Mouse (Mus musculus): ENCODE data around the gene Cdk14. TPM values are rescaled to one million over a fixed set of nuclear protein-coding genes. Genes with fewer than 3 reads are reported as not detected.
"Not testable (repeated sequence)": the region's sequence is repeated elsewhere in the genome, so short reads cannot be mapped to it uniquely, and the experiment has no call there.

Gene Cdk14
- polyA plus RNA-seq, 1 experiment, result 11.2 TPM

DNA sequence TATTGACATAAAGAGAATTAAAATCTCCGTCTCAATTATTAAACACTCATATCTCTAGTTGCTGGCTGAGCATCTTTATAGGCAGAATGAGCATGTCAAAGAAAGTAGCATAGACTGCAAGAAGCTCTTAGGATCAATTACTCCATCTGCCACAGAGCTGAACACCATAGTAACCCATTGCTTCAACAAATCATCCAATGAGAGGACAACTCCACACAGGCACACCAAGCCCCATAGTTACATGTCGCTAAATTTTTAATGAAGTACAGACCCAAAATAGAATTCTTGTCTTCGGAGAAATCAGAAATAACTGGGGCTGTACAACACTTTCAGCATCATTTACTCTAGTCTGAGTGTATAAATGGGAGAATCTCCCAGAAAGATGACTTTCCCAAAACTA, 180.0 kb downstream of the Cdk14 start:
- no peak overlapping the region for H3K4me3 ChIP-seq
- H3ac ChIP-seq (ENCODE audit: control insufficient read depth, insufficient read length), result no peak overlapping the region
- peaks cover 2% of the 10 kb centered on the region for H3K36me3 ChIP-seq (ENCODE audit: control insufficient read depth, insufficient read depth)
- no peak overlapping the region for H3K4me2 ChIP-seq (ENCODE audit: low read depth)
- H3K27me3 ChIP-seq (ENCODE audit: control insufficient read depth, insufficient read depth, insufficient read length), result no peaks in the 10 kb centered on the region
- TF ChIP-seq MYOG (IDR thresholded peaks at IDR 0.05; ENCODE audit: control insufficient read depth in 1 of 3, insufficient read depth in 1 of 3, insufficient read length in 2 of 3, low read depth in 2 of 3), result no peak
- TF ChIP-seq TCF12 (IDR thresholded peaks at IDR 0.05; ENCODE audit: insufficient read depth, poor library complexity, severe bottlenecking), result no peak
- TF ChIP-seq TCF3 (IDR thresholded peaks at IDR 0.05; ENCODE audit: insufficient read length, low read depth), result no peak
- TF ChIP-seq POLR2A (IDR thresholded peaks at IDR 0.05; ENCODE audit: insufficient read length, low read depth), result no peak
- no peak for TF ChIP-seq CEBPB (IDR thresholded peaks at IDR 0.05; ENCODE audit: insufficient read depth, poor library complexity, severe bottlenecking)
- no peak for TF ChIP-seq USF1 (IDR thresholded peaks at IDR 0.05; ENCODE audit: low read depth)
- no peak for TF ChIP-seq MAX (IDR thresholded peaks at IDR 0.05; ENCODE audit: low read depth)
- no peak for TF ChIP-seq REST (IDR thresholded peaks at IDR 0.05; ENCODE audit: insufficient read depth, insufficient read length)
- TF ChIP-seq SRF (IDR thresholded peaks at IDR 0.05; ENCODE audit: control insufficient read depth, insufficient read length, low read depth), result no peak
- no peak for TF ChIP-seq POLR2AphosphoS2 (IDR thresholded peaks at IDR 0.05; ENCODE audit: insufficient read length, low read depth)
- no peak for TF ChIP-seq MYOD1 (IDR thresholded peaks at IDR 0.05; ENCODE audit: control insufficient read depth in 1 of 3, insufficient read length in 2 of 3, low read depth in 2 of 3)
- no peak for TF ChIP-seq E2F4 (IDR thresholded peaks at IDR 0.05; ENCODE audit: insufficient read depth)
- H3K79me2 ChIP-seq (ENCODE audit: control insufficient read depth, insufficient read depth), result no peaks in the 10 kb centered on the region

- TF ChIP-seq MYOD1 (IDR thresholded peaks at IDR 0.05; ENCODE audit: control insufficient read depth in 1 of 3, insufficient read length in 2 of 3, low read depth in 2 of 3), result peak in 1 of 3 experiments; percentile 23
- H3K4me3 ChIP-seq; H3K4me2 ChIP-seq (ENCODE audit: low read depth); H3K27me3 ChIP-seq (ENCODE audit: control insufficient read depth, insufficient read depth, insufficient read length); H3ac ChIP-seq (ENCODE audit: control insufficient read depth, insufficient read length); H3K79me2 ChIP-seq (ENCODE audit: control insufficient read depth, insufficient read depth); H3K36me3 ChIP-seq (ENCODE audit: control insufficient read depth, insufficient read depth): not testable (repeated sequence)
Observed at GRCm38 (mm10) chr5:5234935-5235334, 185.2 kb downstream of the Cdk14 start.

- Histone ChIP-seq H3K79me2 (ENCODE audit: control insufficient read depth, insufficient read depth) (peaks cover 10% of the 10 kb centered on the region), H3K36me3 (ENCODE audit: control insufficient read depth, insufficient read depth) (peaks cover 5% of the 10 kb centered on the region), H3K27me3 (ENCODE audit: control insufficient read depth, insufficient read depth, insufficient read length) (no peaks in the 10 kb centered on the region), H3K4me3 (no peak overlapping the region), H3K4me2 (ENCODE audit: low read depth) (no peak overlapping the region), H3ac (ENCODE audit: control insufficient read depth, insufficient read length) (no peak overlapping the region)
- TF ChIP-seq POLR2A (IDR thresholded peaks at IDR 0.05; ENCODE audit: insufficient read length, low read depth) (no peak), TCF3 (IDR thresholded peaks at IDR 0.05; ENCODE audit: insufficient read length, low read depth) (no peak), E2F4 (IDR thresholded peaks at IDR 0.05; ENCODE audit: insufficient read depth) (no peak), TCF12 (IDR thresholded peaks at IDR 0.05; ENCODE audit: insufficient read depth, poor library complexity, severe bottlenecking) (no peak), POLR2AphosphoS2 (IDR thresholded peaks at IDR 0.05; ENCODE audit: insufficient read length, low read depth) (no peak), CEBPB (IDR thresholded peaks at IDR 0.05; ENCODE audit: insufficient read depth, poor library complexity, severe bottlenecking) (no peak), MYOD1 (IDR thresholded peaks at IDR 0.05; ENCODE audit: control insufficient read depth in 1 of 3, insufficient read length in 2 of 3, low read depth in 2 of 3) (no peak), REST (IDR thresholded peaks at IDR 0.05; ENCODE audit: insufficient read depth, insufficient read length) (no peak), MAX (IDR thresholded peaks at IDR 0.05; ENCODE audit: low read depth) (no peak)
Observed at GRCm38 (mm10) chr5:5226966-5227365, 193.1 kb downstream of the Cdk14 start.

- no peaks in the 10 kb centered on the region for H3K27me3 ChIP-seq (ENCODE audit: control insufficient read depth, insufficient read depth, insufficient read length)
- H3K4me3 ChIP-seq, result no peak overlapping the region
- TF ChIP-seq POLR2A (IDR thresholded peaks at IDR 0.05; ENCODE audit: insufficient read length, low read depth) (no peak), E2F4 (IDR thresholded peaks at IDR 0.05; ENCODE audit: insufficient read depth) (no peak), TCF12 (IDR thresholded peaks at IDR 0.05; ENCODE audit: insufficient read depth, poor library complexity, severe bottlenecking) (no peak), USF1 (IDR thresholded peaks at IDR 0.05; ENCODE audit: low read depth) (no peak), REST (IDR thresholded peaks at IDR 0.05; ENCODE audit: insufficient read depth, insufficient read length) (no peak), POLR2AphosphoS2 (IDR thresholded peaks at IDR 0.05; ENCODE audit: insufficient read length, low read depth) (no peak), MYOG (IDR thresholded peaks at IDR 0.05; ENCODE audit: control insufficient read depth in 1 of 3, insufficient read depth in 1 of 3, insufficient read length in 2 of 3, low read depth in 2 of 3) (no peak), TCF3 (IDR thresholded peaks at IDR 0.05; ENCODE audit: insufficient read length, low read depth) (no peak), CEBPB (IDR thresholded peaks at IDR 0.05; ENCODE audit: insufficient read depth, poor library complexity, severe bottlenecking) (no peak), MAX (IDR thresholded peaks at IDR 0.05; ENCODE audit: low read depth) (no peak), SRF (IDR thresholded peaks at IDR 0.05; ENCODE audit: control insufficient read depth, insufficient read length, low read depth) (no peak), MYOD1 (IDR thresholded peaks at IDR 0.05; ENCODE audit: control insufficient read depth in 1 of 3, insufficient read length in 2 of 3, low read depth in 2 of 3) (no peak)
- no peak overlapping the region for H3ac ChIP-seq (ENCODE audit: control insufficient read depth, insufficient read length)
- no peaks in the 10 kb centered on the region for H3K36me3 ChIP-seq (ENCODE audit: control insufficient read depth, insufficient read depth)
- no peak overlapping the region for H3K4me2 ChIP-seq (ENCODE audit: low read depth)
- H3K79me2 ChIP-seq (ENCODE audit: control insufficient read depth, insufficient read depth), result peaks cover 17% of the 10 kb centered on the region
Observed at GRCm38 (mm10) chr5:5211780-5212135, 208.4 kb downstream of the Cdk14 start.

DNA sequence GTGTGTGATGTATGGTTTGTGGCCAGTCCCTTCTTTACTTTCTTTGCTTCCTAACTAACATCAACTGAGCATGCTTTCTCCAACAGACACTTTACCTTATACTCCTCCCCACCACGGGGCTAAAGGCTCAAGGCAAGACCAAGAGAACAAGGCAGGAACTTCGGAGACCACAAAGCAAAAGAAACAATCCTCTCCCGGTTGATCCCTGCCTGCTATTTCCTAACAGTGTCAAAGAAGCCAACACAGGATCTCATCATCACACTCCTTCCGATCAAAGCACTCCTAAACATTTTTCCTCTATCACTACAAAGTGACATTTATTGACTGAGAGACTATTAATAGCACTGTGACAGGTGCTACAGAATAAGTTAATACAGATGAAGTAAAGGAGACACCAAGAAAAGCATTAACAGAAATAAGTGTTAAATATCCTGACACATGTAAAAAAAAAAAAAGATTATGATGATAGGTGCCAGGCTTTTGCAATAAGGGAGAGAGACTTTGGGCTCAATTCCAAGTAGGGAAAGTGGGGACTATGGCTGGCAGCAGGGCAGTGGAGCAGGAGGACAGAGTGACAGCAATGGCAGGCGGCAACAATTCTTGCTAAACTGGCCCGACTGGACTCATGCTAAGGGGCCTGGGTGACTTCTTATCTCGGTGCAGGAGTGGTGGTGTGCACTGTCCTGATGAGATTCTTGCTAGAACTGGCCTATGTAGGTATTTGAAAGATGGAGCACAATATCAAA, 208.9 kb downstream of the Cdk14 start:
- Histone ChIP-seq H3K27me3 (ENCODE audit: control insufficient read depth, insufficient read depth, insufficient read length) (no peaks in the 10 kb centered on the region), H3K79me2 (ENCODE audit: control insufficient read depth, insufficient read depth) (peaks cover 17% of the 10 kb centered on the region), H3ac (ENCODE audit: control insufficient read depth, insufficient read length) (no peak overlapping the region), H3K4me2 (ENCODE audit: low read depth) (no peak overlapping the region), H3K36me3 (ENCODE audit: control insufficient read depth, insufficient read depth) (no peaks in the 10 kb centered on the region), H3K4me3 (no peak overlapping the region)
- no peak for TF ChIP-seq POLR2A (IDR thresholded peaks at IDR 0.05; ENCODE audit: insufficient read length, low read depth)
- TF ChIP-seq CEBPB (IDR thresholded peaks at IDR 0.05; ENCODE audit: insufficient read depth, poor library complexity, severe bottlenecking), result no peak
- no peak for TF ChIP-seq E2F4 (IDR thresholded peaks at IDR 0.05; ENCODE audit: insufficient read depth)
- TF ChIP-seq MAX (IDR thresholded peaks at IDR 0.05; ENCODE audit: low read depth), result no peak
- TF ChIP-seq REST (IDR thresholded peaks at IDR 0.05; ENCODE audit: insufficient read depth, insufficient read length), result no peak
- no peak for TF ChIP-seq POLR2AphosphoS2 (IDR thresholded peaks at IDR 0.05; ENCODE audit: insufficient read length, low read depth)
- TF ChIP-seq MYOD1 (IDR thresholded peaks at IDR 0.05; ENCODE audit: control insufficient read depth in 1 of 3, insufficient read length in 2 of 3, low read depth in 2 of 3), result no peak
- no peak for TF ChIP-seq TCF3 (IDR thresholded peaks at IDR 0.05; ENCODE audit: insufficient read length, low read depth)
- no peak for TF ChIP-seq MYOG (IDR thresholded peaks at IDR 0.05; ENCODE audit: control insufficient read depth in 1 of 3, insufficient read depth in 1 of 3, insufficient read length in 2 of 3, low read depth in 2 of 3)
- no peak for TF ChIP-seq TCF12 (IDR thresholded peaks at IDR 0.05; ENCODE audit: insufficient read depth, poor library complexity, severe bottlenecking)
- TF ChIP-seq USF1 (IDR thresholded peaks at IDR 0.05; ENCODE audit: low read depth), result no peak
- TF ChIP-seq SRF (IDR thresholded peaks at IDR 0.05; ENCODE audit: control insufficient read depth, insufficient read length, low read depth), result no peak
